Mouse (Mus musculus) myocyte (in vitro differentiated cells): ENCODE data around the gene Ifnl2. TPM values are rescaled to one million over a fixed set of nuclear protein-coding genes. Genes with fewer than 3 reads are reported as not detected.

Source experiments
- H3K27me3 ChIP-seq: one replicate; pipeline ENCODE4 v1.6.1; 2011; ENCODE audit not compliant: control insufficient read depth, insufficient read depth, insufficient read length
- H3K36me3 ChIP-seq: one replicate; pipeline ENCODE4 v1.6.1; 2011; ENCODE audit not compliant: control insufficient read depth, insufficient read depth
- H3K4me2 ChIP-seq: one replicate; pipeline ENCODE4 v1.6.1; 2011; ENCODE audit warnings: low read depth, control low read depth
- H3K4me3 ChIP-seq: one replicate; pipeline ENCODE4 v1.5.1; 2011; ENCODE audit warnings: mild to moderate bottlenecking, control low read depth, moderate library complexity
- H3K79me2 ChIP-seq: one replicate; pipeline ENCODE4 v1.6.1; 2011; ENCODE audit not compliant: control insufficient read depth, insufficient read depth
- H3ac ChIP-seq: one replicate; pipeline ENCODE4 v1.6.1; 2011; ENCODE audit not compliant: control insufficient read depth, insufficient read length
- CEBPB ChIP-seq: IDR thresholded peaks from 2 replicates; pipeline ENCODE4 v1.6.1; 2011; ENCODE audit warnings: mild to moderate bottlenecking, moderate library complexity; ENCODE audit not compliant: poor library complexity, insufficient read depth, severe bottlenecking
- E2F4 ChIP-seq: IDR thresholded peaks from one replicate; pipeline ENCODE4 v1.6.1; 2011; ENCODE audit warnings: mild to moderate bottlenecking, control low read depth, moderate library complexity; ENCODE audit not compliant: insufficient read depth
- MAX ChIP-seq: IDR thresholded peaks from one replicate; pipeline ENCODE4 v1.6.1; 2011; ENCODE audit warnings: low read depth, mild to moderate bottlenecking, control low read depth
- MYOD1 ChIP-seq, 3 experiments: IDR thresholded peaks; one replicate each; pipeline ENCODE4 v1.6.1; 2011; ENCODE audit warnings: control low read depth in 2 of 3, low read depth in 2 of 3, mild to moderate bottlenecking in 2 of 3, moderate library complexity in 1 of 3; ENCODE audit not compliant: insufficient read length in 2 of 3, control insufficient read depth in 1 of 3
- MYOG ChIP-seq, 3 experiments: IDR thresholded peaks; one replicate each; pipeline ENCODE4 v1.6.1; 2011; ENCODE audit warnings: control low read depth in 2 of 3, low read depth in 2 of 3, mild to moderate bottlenecking in 2 of 3; ENCODE audit not compliant: insufficient read length in 2 of 3, control insufficient read depth in 1 of 3, insufficient read depth in 1 of 3
- POLR2A ChIP-seq: IDR thresholded peaks from one replicate; pipeline ENCODE4 v1.6.1; 2011; ENCODE audit warnings: low read depth, mild to moderate bottlenecking, control low read depth, moderate library complexity; ENCODE audit not compliant: insufficient read length
- POLR2AphosphoS2 ChIP-seq: IDR thresholded peaks from one replicate; pipeline ENCODE4 v1.6.1; 2011; ENCODE audit warnings: low read depth, control low read depth; ENCODE audit not compliant: insufficient read length
- REST ChIP-seq: IDR thresholded peaks from one replicate; pipeline ENCODE4 v1.6.1; 2011; ENCODE audit warnings: mild to moderate bottlenecking, control low read depth, moderate library complexity; ENCODE audit not compliant: insufficient read depth, insufficient read length
- SRF ChIP-seq: IDR thresholded peaks from one replicate; pipeline ENCODE4 v1.6.1; 2011; ENCODE audit warnings: low read depth; ENCODE audit not compliant: control insufficient read depth, insufficient read length
- TCF12 ChIP-seq: IDR thresholded peaks from one replicate; pipeline ENCODE4 v1.6.1; 2011; ENCODE audit warnings: mild to moderate bottlenecking, control low read depth; ENCODE audit not compliant: poor library complexity, insufficient read depth, severe bottlenecking
- TCF3 ChIP-seq: IDR thresholded peaks from one replicate; pipeline ENCODE4 v1.6.1; 2011; ENCODE audit warnings: low read depth, control low read depth; ENCODE audit not compliant: insufficient read length
- USF1 ChIP-seq: IDR thresholded peaks from one replicate; pipeline ENCODE4 v1.6.1; 2011; ENCODE audit warnings: low read depth, mild to moderate bottlenecking, control low read depth, moderate library complexity
- polyA plus RNA-seq: library from polyadenylated mRNA; unstranded; fragments of >200 nt; fragmentation: generic; extraction: Trizol; gene quantifications from one replicate; pipeline ENCODE4 v1.2.1, GENCODE M21; 2012; ENCODE audit warnings: missing spikeins

Ifnl2 gene
- polyA plus RNA-seq, 1 experiment, result not detected

GRCm38 (mm10) chr7:28555939-28556535, 45.8 kb upstream of the Ifnl2 start:
- no peaks in the 10 kb centered on the region for H3K36me3 ChIP-seq
- TF ChIP-seq TCF12, result no peak
- H3ac ChIP-seq, result no peak overlapping the region
- H3K4me2 ChIP-seq, result no peak overlapping the region
- no peaks in the 10 kb centered on the region for H3K27me3 ChIP-seq
- H3K79me2 ChIP-seq, result no peaks in the 10 kb centered on the region
- no peak overlapping the region for H3K4me3 ChIP-seq

- H3ac ChIP-seq, result no peak overlapping the region
- H3K79me2 ChIP-seq, result no peaks in the 10 kb centered on the region
- H3K4me2 ChIP-seq, result no peak overlapping the region
- TF ChIP-seq SRF (no peak), MYOG (IDR thresholded peaks at IDR 0.05; ENCODE audit: control insufficient read depth in 1 of 3, insufficient read depth in 1 of 3, insufficient read length in 2 of 3, low read depth in 2 of 3) (no peak), USF1 (no peak), POLR2A (no peak), E2F4 (no peak), MAX (no peak), TCF12 (no peak), POLR2AphosphoS2 (no peak), CEBPB (no peak), TCF3 (no peak), REST (no peak), MYOD1 (IDR thresholded peaks at IDR 0.05; ENCODE audit: control insufficient read depth in 1 of 3, insufficient read length in 2 of 3, low read depth in 2 of 3) (no peak)
- no peaks in the 10 kb centered on the region for H3K36me3 ChIP-seq
- H3K4me3 ChIP-seq, result no peak overlapping the region
- no peaks in the 10 kb centered on the region for H3K27me3 ChIP-seq
These were observed 42.8 kb upstream of the Ifnl2 start for GRCm38 (mm10) chr7:28553076-28553475.

- H3K27me3 ChIP-seq, result peaks cover 38% of the 10 kb centered on the region
- TF ChIP-seq MYOD1 (IDR thresholded peaks at IDR 0.05; ENCODE audit: control insufficient read depth in 1 of 3, insufficient read length in 2 of 3, low read depth in 2 of 3), result no peak
- no peak for TF ChIP-seq TCF12
- TF ChIP-seq USF1, result no peak
- no peak for TF ChIP-seq POLR2A
- TF ChIP-seq MYOG (IDR thresholded peaks at IDR 0.05; ENCODE audit: control insufficient read depth in 1 of 3, insufficient read depth in 1 of 3, insufficient read length in 2 of 3, low read depth in 2 of 3), result no peak
- TF ChIP-seq MAX, result no peak
- TF ChIP-seq CEBPB, result no peak
- TF ChIP-seq POLR2AphosphoS2, result no peak
- no peak for TF ChIP-seq REST
- no peak for TF ChIP-seq E2F4
- no peak for TF ChIP-seq TCF3
- no peaks in the 10 kb centered on the region for H3K36me3 ChIP-seq
- no peak overlapping the region for H3ac ChIP-seq
- no peak overlapping the region for H3K4me2 ChIP-seq
- H3K79me2 ChIP-seq, result no peaks in the 10 kb centered on the region
- no peak overlapping the region for H3K4me3 ChIP-seq
These were observed 37.4 kb upstream of the Ifnl2 start for GRCm38 (mm10) chr7:28547628-28548027.

GRCm38 (mm10) chr7:28547154-28547553, 36.9 kb upstream of the Ifnl2 start, which contains the start of gene Nccrp1:
Nccrp1 (minus strand) TSS chr7:28547254.
- Histone ChIP-seq H3K4me2 (no peak within 1 kb of the TSS), H3K4me3 (no peak within 1 kb of the TSS), H3ac (no peak within 1 kb of the TSS), H3K79me2 (no peaks in the 10 kb centered on the region), H3K36me3 (no peaks in the 10 kb centered on the region), H3K27me3 (peaks cover 38% of the 10 kb centered on the region)
- no peak for TF ChIP-seq TCF12
- TF ChIP-seq POLR2AphosphoS2, result no peak
- TF ChIP-seq TCF3, result no peak
- no peak for TF ChIP-seq CEBPB
- no peak for TF ChIP-seq POLR2A
- TF ChIP-seq E2F4, result no peak
- no peak for TF ChIP-seq REST
- TF ChIP-seq SRF, result no peak
- no peak for TF ChIP-seq MYOD1 (IDR thresholded peaks at IDR 0.05; ENCODE audit: control insufficient read depth in 1 of 3, insufficient read length in 2 of 3, low read depth in 2 of 3)
- no peak for TF ChIP-seq MAX
- TF ChIP-seq MYOG (IDR thresholded peaks at IDR 0.05; ENCODE audit: control insufficient read depth in 1 of 3, insufficient read depth in 1 of 3, insufficient read length in 2 of 3, low read depth in 2 of 3), result no peak
- TF ChIP-seq USF1, result no peak

GRCm38 (mm10) chr7:28546649-28547048, 36.4 kb upstream of the Ifnl2 start:
- no peaks in the 10 kb centered on the region for H3K79me2 ChIP-seq
- H3ac ChIP-seq, result no peak overlapping the region
- H3K4me2 ChIP-seq, result no peak overlapping the region
- TF ChIP-seq E2F4, result no peak
- peak in 1 of 3 experiments; percentile 20 for TF ChIP-seq MYOG (IDR thresholded peaks at IDR 0.05; ENCODE audit: control insufficient read depth in 1 of 3, insufficient read depth in 1 of 3, insufficient read length in 2 of 3, low read depth in 2 of 3)
- no peak for TF ChIP-seq TCF12
- no peak for TF ChIP-seq POLR2A
- no peak for TF ChIP-seq SRF
- TF ChIP-seq TCF3, result no peak
- H3K4me3 ChIP-seq, result no peak overlapping the region
- peaks cover 38% of the 10 kb centered on the region for H3K27me3 ChIP-seq
- H3K36me3 ChIP-seq, result no peaks in the 10 kb centered on the region
